Comparison of ENCODE assay signal across 8 mouse cellular contexts in the genomic region with DNA sequence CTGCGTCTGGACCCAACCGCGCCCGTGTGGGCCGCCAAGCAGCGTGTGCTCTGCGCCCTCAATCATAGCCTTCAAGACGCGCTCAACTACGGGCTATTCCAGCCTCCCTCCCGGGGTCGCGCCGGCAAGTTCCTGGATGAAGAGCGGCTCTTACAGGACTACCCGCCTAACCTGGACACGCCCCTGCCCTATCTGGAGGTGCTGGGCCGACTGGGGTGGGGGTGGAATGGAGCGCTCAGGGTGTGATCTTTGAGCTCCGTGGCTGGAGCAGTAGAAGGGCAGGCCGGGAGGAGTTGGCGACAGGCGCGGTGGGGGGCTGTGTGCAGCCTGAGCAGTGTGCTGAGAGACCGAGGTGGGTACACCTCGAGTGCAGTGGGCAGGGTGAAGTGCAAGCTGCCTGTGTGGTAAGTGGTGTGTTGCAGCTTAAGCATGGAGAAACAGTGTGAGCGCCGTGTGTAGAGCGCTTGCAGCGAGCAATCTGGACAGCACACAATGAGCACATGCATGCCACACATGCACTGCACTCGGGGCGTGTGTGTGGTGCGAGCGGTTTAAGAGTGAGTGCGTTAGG. TPM values are rescaled to one million over a fixed set of nuclear protein-coding genes. Genes with fewer than 3 reads are reported as not detected.
DNase-seq lines count a peak whose midpoint lies in the region; ATAC-seq and TF ChIP-seq lines count a peak whose summit lies in the region.

No protein-coding gene starts in this region.

- 11% methylated on average over 35 of the region's 35 CpGs for WGBS in lung, adult 2 months
- WGBS in forebrain, embryonic 13.5 days, result under 1% methylated on average over 35 of the region's 35 CpGs
- WGBS in limb, embryonic 13.5 days, result 1% methylated on average over 35 of the region's 35 CpGs
- WGBS in neural tube, embryonic 15.5 days, result under 1% methylated on average over 35 of the region's 35 CpGs

- no peaks in the 10 kb centered on the region for H3K9me3 ChIP-seq in forebrain, embryonic 13.5 days (replicated peaks)
- H3K9me3 ChIP-seq in limb, embryonic 13.5 days, result no peaks in the 10 kb centered on the region
- no peaks in the 10 kb centered on the region for H3K9me3 ChIP-seq in neural tube, embryonic 15.5 days (replicated peaks)

- H3K36me3 ChIP-seq in forebrain, embryonic 13.5 days (ENCODE audit: poor library complexity, severe bottlenecking), result peaks cover 15% of the 10 kb centered on the region
- peaks cover 19% of the 10 kb centered on the region for H3K36me3 ChIP-seq in limb, embryonic 13.5 days
- H3K36me3 ChIP-seq in neural tube, embryonic 15.5 days, result peaks cover 22% of the 10 kb centered on the region

- ATAC-seq in forebrain, embryonic 13.5 days, result peak; percentile 63
- no peak; the same call in none of the 2 replicates for ATAC-seq in limb, embryonic 13.5 days (ENCODE audit: low FRiP score, low read depth)
- ATAC-seq in neural tube, embryonic 15.5 days (ENCODE audit: low FRiP score), result peak; percentile 36

- peaks cover 15% of the 10 kb centered on the region for H3K4me1 ChIP-seq in lung, adult 2 months (ENCODE audit: control insufficient read depth, insufficient read depth, low read length)
- peaks cover 37% of the 10 kb centered on the region for H3K4me1 ChIP-seq in forebrain, embryonic 13.5 days
- H3K4me1 ChIP-seq in limb, embryonic 13.5 days, result peaks cover 21% of the 10 kb centered on the region
- H3K4me1 ChIP-seq in neural tube, embryonic 15.5 days, result peaks cover 38% of the 10 kb centered on the region

- peak overlapping the region; percentile 76 for H3K9ac ChIP-seq in forebrain, embryonic 13.5 days
- peak overlapping the region; percentile 81 for H3K9ac ChIP-seq in limb, embryonic 13.5 days
- peak overlapping the region; percentile 85 for H3K9ac ChIP-seq in neural tube, embryonic 15.5 days (replicated peaks)

- peak overlapping the region; percentile 62 for H3K4me3 ChIP-seq in lung, adult 2 months (replicated peaks; ENCODE audit: extremely low read depth, low read depth, low read length)
- peak overlapping the region; percentile 73 for H3K4me3 ChIP-seq in forebrain, embryonic 13.5 days
- H3K4me3 ChIP-seq in limb, embryonic 13.5 days, result peak overlapping the region; percentile 73
- peak overlapping the region; percentile 74 for H3K4me3 ChIP-seq in neural tube, embryonic 15.5 days (replicated peaks)

- TF ChIP-seq POLR2A in lung, adult 2 months (IDR thresholded peaks at IDR 0.05; ENCODE audit: borderline replicate concordance, extremely low read depth, low read depth, low read length), result no peak

- TF ChIP-seq CTCF in lung, adult 2 months (IDR thresholded peaks at IDR 0.05; ENCODE audit: insufficient read depth, low read length), result no peak

- no peak for DNase-seq in lung, adult 2 months
- DNase-seq in lung, postnatal 14 days, result no peak
- DNase-seq in cerebellum, adult 18-20 months, result peak; percentile 46 to 58
- no peak for DNase-seq in layer of hippocampus, postnatal 25 days (ENCODE audit: extremely low spot score in 1 of 2, low spot score in 1 of 2)
- no peak for DNase-seq in layer of hippocampus, postnatal 10 days (ENCODE audit: low spot score in 2 of 2)

- H3K4me2 ChIP-seq in forebrain, embryonic 13.5 days, result peak overlapping the region; percentile 86
- H3K4me2 ChIP-seq in limb, embryonic 13.5 days (replicated peaks), result peak overlapping the region; percentile 92
- H3K4me2 ChIP-seq in neural tube, embryonic 15.5 days, result peak overlapping the region; percentile 73

- H3K27ac ChIP-seq in forebrain, embryonic 13.5 days, result no peak overlapping the region
- H3K27ac ChIP-seq in limb, embryonic 13.5 days, result peak overlapping the region; percentile 58; the same call in 1 of the 2 replicates
- H3K27ac ChIP-seq in neural tube, embryonic 15.5 days (replicated peaks), result peak overlapping the region; percentile 88

- peaks cover 36% of the 10 kb centered on the region for H3K27me3 ChIP-seq in forebrain, embryonic 13.5 days
- peaks cover 41% of the 10 kb centered on the region for H3K27me3 ChIP-seq in limb, embryonic 13.5 days
- H3K27me3 ChIP-seq in neural tube, embryonic 15.5 days (replicated peaks), result peaks cover 8% of the 10 kb centered on the region; the same call in 1 of the 2 replicates

RNA-seq across cellular contexts. Expression of a gene that starts 0.9 kb away (rescaled TPM):
- 103 and 141 TPM in 2 replicates for polyA plus RNA-seq in lung, adult 2 months (2012; rRNA removed)
- polyA plus RNA-seq in forebrain, embryonic 13.5 days (2015; fragmentation: Nextera tagmentation; extraction: Ambion mirVana), result 7.1 and 9.5 TPM in 2 replicates
- 2.6 and 2.7 TPM in 2 replicates for polyA plus RNA-seq in limb, embryonic 13.5 days (2015; fragmentation: Nextera tagmentation; extraction: Ambion mirVana)
- polyA plus RNA-seq in neural tube, embryonic 15.5 days (2015; fragmentation: Nextera tagmentation; extraction: Ambion mirVana), result 8.9 and 9.5 TPM in 2 replicates
- total RNA-seq in layer of hippocampus, postnatal 25 days (2021), result 100 to 1,000 TPM; 235 to 265 TPM
- total RNA-seq in layer of hippocampus, postnatal 10 days (2021), result 100 to 1,000 TPM; 221 to 225 TPM

RNA-seq across cellular contexts. Expression of a gene that starts 23.1 kb away (rescaled TPM):
- 57.7 and 62.4 TPM in 2 replicates for polyA plus RNA-seq in lung, adult 2 months (2012; rRNA removed)
- polyA plus RNA-seq in forebrain, embryonic 13.5 days (2015; fragmentation: Nextera tagmentation; extraction: Ambion mirVana), result 12.7 and 13.7 TPM in 2 replicates
- polyA plus RNA-seq in limb, embryonic 13.5 days (2015; fragmentation: Nextera tagmentation; extraction: Ambion mirVana), result 23.0 TPM in 2 replicates
- 27.4 and 29.2 TPM in 2 replicates for polyA plus RNA-seq in neural tube, embryonic 15.5 days (2015; fragmentation: Nextera tagmentation; extraction: Ambion mirVana)
- total RNA-seq in layer of hippocampus, postnatal 25 days (2021), result 10 to 100 TPM; 29.4 to 29.6 TPM
- total RNA-seq in layer of hippocampus, postnatal 10 days (2021), result 10 to 100 TPM; 30.0 to 31.1 TPM

RNA-seq across cellular contexts. Expression of a gene that starts 46.6 kb away (rescaled TPM):
- polyA plus RNA-seq in lung, adult 2 months (2012; rRNA removed), result 0.10 and 0.11 TPM in 2 replicates
- polyA plus RNA-seq in forebrain, embryonic 13.5 days (2015; fragmentation: Nextera tagmentation; extraction: Ambion mirVana), result 47.3 and 53.2 TPM in 2 replicates
- polyA plus RNA-seq in limb, embryonic 13.5 days (2015; fragmentation: Nextera tagmentation; extraction: Ambion mirVana), result 2.2 and 2.4 TPM in 2 replicates
- 73.0 and 85.4 TPM in 2 replicates for polyA plus RNA-seq in neural tube, embryonic 15.5 days (2015; fragmentation: Nextera tagmentation; extraction: Ambion mirVana)
- 100 to 1,000 TPM; 242 to 243 TPM for total RNA-seq in layer of hippocampus, postnatal 25 days (2021)
- 100 to 1,000 TPM; 176 to 186 TPM for total RNA-seq in layer of hippocampus, postnatal 10 days (2021)

Comparison
In these comparisons a context has a peak if more than half of its experiments do, and no peak if none do; other contexts are left out.
1. DNase-seq: peak in cerebellum, adult 18-20 months (2 of 2); none in lung, adult 2 months (single experiment), lung, postnatal 14 days (single experiment), layer of hippocampus, postnatal 25 days (0 of 2) and layer of hippocampus, postnatal 10 days (0 of 2).
2. RNA of a gene that starts 46.6 kb away (polyA plus RNA-seq): 73.0 to 85.4 TPM in neural tube, embryonic 15.5 days and 47.3 to 53.2 TPM in forebrain, embryonic 13.5 days; 2.2 to 2.4 TPM in limb, embryonic 13.5 days and 0.10 to 0.11 TPM in lung, adult 2 months; every median in the first group is over 10 times any median in the second.
3. Peak in every context shown above with its lines, with median percentiles within 50 percentile points of each other: H3K4me3 ChIP-seq, H3K4me2 ChIP-seq and H3K9ac ChIP-seq.